Mouse (Mus musculus): ENCODE data around the gene Mgat5.

DNA sequence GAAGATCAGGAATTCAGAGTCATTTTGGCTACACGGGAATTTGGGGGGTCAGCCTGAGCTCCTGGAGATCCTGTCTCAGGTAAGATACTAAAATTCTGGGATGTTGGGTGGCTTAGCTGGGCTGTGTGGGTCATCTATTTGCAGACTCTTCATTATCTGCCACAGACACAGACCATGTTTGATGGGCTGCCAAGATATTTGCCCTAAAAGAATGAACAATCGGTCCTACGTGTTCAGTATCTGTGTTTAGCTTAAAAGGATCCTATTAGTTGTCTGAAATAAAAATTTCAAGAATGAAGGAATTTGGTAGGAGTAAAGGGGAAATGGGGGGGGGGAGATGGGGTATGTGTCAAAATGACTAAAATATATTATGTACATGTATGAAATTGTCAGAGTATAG, 105.9 kb downstream of the Mgat5 start:
- TF ChIP-seq CTCF (IDR thresholded peaks at IDR 0.05; ENCODE audit: extremely low read depth, insufficient read depth, insufficient read length, insufficient replicate concordance) (no peak), POLR2A (IDR thresholded peaks at IDR 0.05; ENCODE audit: low read depth, low read length) (no peak)

All from spleen, adult 2 months (tissue).